Mouse (Mus musculus) stomach, postnatal 0 days (tissue): ENCODE results near the gene Fli1. TPM values are rescaled to one million over a fixed set of nuclear protein-coding genes. Genes with fewer than 3 reads are reported as not detected.
A peak's percentile ranks its signal among the peaks of the same experiment; 100 is the strongest.

ENCODE experiments used
- ATAC-seq: fragments of 200-750 bp; cut with Nextera tagmentation; 2 replicates; pipeline ENCODE4 v1.8.0; 2017; ENCODE audit not compliant: low FRiP score, low TSS enrichment
- DNase-seq: peaks from one replicate; pipeline ENCODE4 v3.0.0-alpha.2; 2016; ENCODE audit warnings: low spot score
- H3K27ac ChIP-seq: fragments of 300-500 bp; sonication (generic); replicated peaks from 2 replicates; pipeline ENCODE4 v1.5.1; 2014; ENCODE audit warnings: mild to moderate bottlenecking, control low read depth
- H3K27me3 ChIP-seq: fragments of 300-500 bp; sonication (generic); 2 replicates; pipeline ENCODE4 v1.6.1; 2014; ENCODE audit warnings: low read length; ENCODE audit not compliant: control insufficient read depth, insufficient read depth
- H3K36me3 ChIP-seq: fragments of 300-500 bp; sonication (generic); 2 replicates; pipeline ENCODE4 v1.6.1; 2014; ENCODE audit warnings: low read length, mixed read lengths; ENCODE audit not compliant: control insufficient read depth, insufficient read depth
- H3K4me1 ChIP-seq: fragments of 300-500 bp; sonication (generic); replicated peaks from 2 replicates; pipeline ENCODE4 v1.6.1; 2014; ENCODE audit warnings: antibody characterized with exemption; ENCODE audit not compliant: control insufficient read depth, insufficient read depth
- H3K4me2 ChIP-seq: fragments of 300-500 bp; sonication (generic); replicated peaks from 2 replicates; pipeline ENCODE4 v1.6.1; 2014; ENCODE audit warnings: low read depth, mild to moderate bottlenecking, control low read depth, moderate library complexity
- H3K4me3 ChIP-seq: fragments of 300-500 bp; sonication (generic); 2 replicates; pipeline ENCODE4 v1.5.1; 2014; ENCODE audit warnings: low read depth, low read length, control low read depth
- H3K9ac ChIP-seq: fragments of 300-500 bp; sonication (generic); 2 replicates; pipeline ENCODE4 v1.6.1; 2014; ENCODE audit warnings: mild to moderate bottlenecking, low read length, control low read depth, mixed read lengths
- H3K9me3 ChIP-seq: fragments of 300-500 bp; sonication (generic); 2 replicates; pipeline ENCODE4 v1.6.1; 2016; ENCODE audit warnings: low read length; ENCODE audit not compliant: control insufficient read depth
- CTCF ChIP-seq: IDR thresholded peaks from 2 replicates; pipeline ENCODE4 v1.5.1; 2016; ENCODE audit warnings: antibody characterized with exemption, low read depth, mild to moderate bottlenecking, moderate library complexity
- EP300 ChIP-seq: optimal IDR thresholded peaks from 2 replicates; pipeline ENCODE3; 2016; ENCODE audit warnings: antibody characterized with exemption
- WGBS: fragments of 180-500 bp; shearing (Covaris S2); extraction: QIAGEN DNeasy Blood & Tissue Kit; methylation state at CpG from one replicate; pipeline ENCODE4 v1.1.7; 2014; 5-methylcytosine and 5-hydroxymethylcytosine counted together
- polyA plus RNA-seq: library from polyadenylated mRNA; unstranded; fragments of >200 nt; fragmentation: Nextera tagmentation; extraction: Ambion mirVana; gene quantifications from 2 replicates; pipeline ENCODE4 v1.2.1, GENCODE M21; 2015

The Fli1 gene
- polyA plus RNA-seq, 1 experiment from 2014 or later: 4.9 TPM

- Histone ChIP-seq H3K4me1 (no peaks in the 10 kb centered on the region), H3K4me3 (no peak overlapping the region), H3K36me3 (no peaks in the 10 kb centered on the region), H3K27me3 (no peaks in the 10 kb centered on the region), H3K27ac (no peak overlapping the region), H3K9me3 (no peaks in the 10 kb centered on the region), H3K9ac (no peak overlapping the region), H3K4me2 (no peak overlapping the region)
- TF ChIP-seq EP300 (no peak), CTCF (peak; percentile 13; the same call in 1 of the 2 replicates)
- DNase-seq (no peak), ATAC-seq (no peak)
- WGBS: 92% methylated on average over 4 of the region's 4 CpGs
Measured at GRCm38 (mm10) chr9:32493588-32494423, 48.9 kb downstream of the Fli1 start.

DNA sequence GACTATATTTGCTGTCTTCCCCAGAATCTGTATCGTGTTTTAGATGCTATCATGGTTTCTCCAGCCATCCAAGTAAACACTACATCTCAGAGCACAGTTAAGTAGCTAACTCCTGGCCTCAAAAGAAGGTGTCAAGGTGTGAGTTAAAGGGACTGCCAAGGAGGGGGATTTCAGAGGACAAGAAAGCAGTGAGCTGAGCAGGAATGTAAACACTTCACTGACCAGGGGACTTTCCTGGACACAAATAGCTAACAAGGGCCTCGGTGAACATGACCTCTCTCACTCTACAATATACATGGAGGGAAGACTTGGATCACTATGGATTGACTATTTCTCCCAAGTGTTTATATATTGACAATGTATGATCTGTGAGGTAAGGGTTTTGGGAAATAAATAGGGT is 49.9 kb downstream of the Fli1 start:
- DNase-seq: no peak

DNA sequence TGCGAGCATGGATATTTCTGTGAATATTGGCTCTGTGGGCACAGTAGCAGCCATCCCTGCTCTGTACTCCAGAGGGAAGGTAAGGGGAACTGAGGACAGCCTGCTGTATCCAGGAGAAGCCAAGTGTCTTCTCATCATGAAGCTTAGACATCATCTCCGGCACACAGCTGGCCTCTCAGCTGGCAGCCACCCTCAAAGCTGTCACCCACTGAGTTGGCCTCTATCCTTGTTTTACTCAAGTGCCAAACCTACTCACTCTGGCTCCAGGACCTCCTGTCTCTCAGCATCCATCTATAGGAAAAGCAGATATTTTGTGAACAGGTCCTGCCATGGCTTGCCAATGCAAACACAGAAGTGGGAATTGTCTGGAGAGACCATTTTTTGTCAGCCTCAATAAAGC is 51.2 kb downstream of the Fli1 start:
- H3K36me3 ChIP-seq: no peaks in the 10 kb centered on the region
- no peak overlapping the region for H3K9ac ChIP-seq
- TF ChIP-seq CTCF (no peak), EP300 (no peak)
- no peak overlapping the region for H3K4me2 ChIP-seq
- no peaks in the 10 kb centered on the region for H3K4me1 ChIP-seq
- DNase-seq (no peak), ATAC-seq (no peak)
- H3K27ac ChIP-seq: no peak overlapping the region
- no peaks in the 10 kb centered on the region for H3K27me3 ChIP-seq
- no peak overlapping the region for H3K4me3 ChIP-seq
- H3K9me3 ChIP-seq: no peaks in the 10 kb centered on the region
- WGBS: 93% methylated on average over 2 of the region's 2 CpGs

More for the DNA sequence above, 49.9 kb downstream of the Fli1 start:
- H3K27me3 ChIP-seq: no peaks in the 10 kb centered on the region
- no peak overlapping the region for H3K27ac ChIP-seq
- H3K4me3 ChIP-seq: no peak overlapping the region
- H3K36me3 ChIP-seq: no peaks in the 10 kb centered on the region
- no peak overlapping the region for H3K9ac ChIP-seq
- TF ChIP-seq EP300 (no peak), CTCF (no peak)
- H3K4me2 ChIP-seq: no peak overlapping the region
- WGBS: 26% methylated on average over 2 of the region's 2 CpGs
- no peaks in the 10 kb centered on the region for H3K9me3 ChIP-seq
- no peaks in the 10 kb centered on the region for H3K4me1 ChIP-seq
- no peak for ATAC-seq

GRCm38 (mm10) chr9:32489794-32490358 is 52.8 kb downstream of the Fli1 start:
- Histone ChIP-seq H3K36me3 (no peaks in the 10 kb centered on the region), H3K27ac (no peak overlapping the region), H3K4me2 (no peak overlapping the region), H3K4me3 (no peak overlapping the region), H3K9me3 (no peaks in the 10 kb centered on the region), H3K4me1 (no peaks in the 10 kb centered on the region), H3K9ac (no peak overlapping the region), H3K27me3 (no peaks in the 10 kb centered on the region)
- TF ChIP-seq CTCF (no peak), EP300 (no peak)
- no peak for ATAC-seq
- 79% methylated on average over 4 of the region's 4 CpGs for WGBS
- no peak for DNase-seq

DNA sequence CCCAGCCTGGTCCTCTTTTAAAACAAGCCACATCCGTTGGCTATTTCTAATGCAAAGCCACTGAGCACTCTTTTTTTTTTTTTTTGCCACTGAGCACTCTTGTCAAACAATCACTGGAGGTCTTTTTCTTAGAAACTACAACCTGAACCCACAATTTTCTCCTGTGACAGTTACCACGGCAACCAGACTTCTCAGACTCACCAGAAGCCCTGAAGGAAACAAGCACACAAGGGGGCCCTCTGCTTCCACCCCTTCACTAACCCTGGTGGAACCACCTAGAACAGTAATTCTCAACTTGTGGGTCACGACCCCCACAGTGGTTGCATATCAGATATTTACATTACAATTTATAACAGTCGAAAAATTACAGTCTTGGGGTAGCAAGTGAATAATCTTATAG is 53.3 kb downstream of the Fli1 start:
- ATAC-seq (no peak), DNase-seq (no peak)
- Histone ChIP-seq H3K4me1 (no peaks in the 10 kb centered on the region), H3K27ac (no peak overlapping the region), H3K4me2 (no peak overlapping the region), H3K36me3 (no peaks in the 10 kb centered on the region), H3K4me3 (no peak overlapping the region), H3K9me3 (no peaks in the 10 kb centered on the region), H3K27me3 (no peaks in the 10 kb centered on the region), H3K9ac (no peak overlapping the region)
- TF ChIP-seq EP300: no peak
- TF ChIP-seq CTCF: no peak
- 53% methylated on average over 4 of the region's 4 CpGs for WGBS

GRCm38 (mm10) chr9:32488627-32489026 is 54.0 kb downstream of the Fli1 start:
- DNase-seq (no peak), ATAC-seq (no peak)
- Histone ChIP-seq H3K4me2 (no peak overlapping the region), H3K4me1 (no peaks in the 10 kb centered on the region), H3K36me3 (no peaks in the 10 kb centered on the region), H3K4me3 (no peak overlapping the region), H3K9ac (no peak overlapping the region), H3K9me3 (no peaks in the 10 kb centered on the region), H3K27me3 (no peaks in the 10 kb centered on the region), H3K27ac (no peak overlapping the region)
- TF ChIP-seq EP300: no peak
- no peak for TF ChIP-seq CTCF
